Mouse (Mus musculus) MEL (cell line): Measurements from ENCODE around the gene Tmem150c. TPM values are rescaled to one million over a fixed set of nuclear protein-coding genes. Genes with fewer than 3 reads are reported as not detected.

Experiments
- DNase-seq: peaks from one replicate; pipeline ENCODE4 v3.0.0; 2011; ENCODE audit warnings: low read depth, low spot score
- H3K27ac ChIP-seq: 2 replicates; pipeline ENCODE4 v1.5.1; 2012; ENCODE audit warnings: low read depth, mild to moderate bottlenecking, control low read depth, low read length, moderate library complexity; ENCODE audit not compliant: control insufficient read depth
- H3K27me3 ChIP-seq, 2 experiments: fragments of 150-350 bp in 1 of 2; sonication (generic) in 1 of 2; 2 replicates each; pipeline ENCODE4 v1.6.1; 2012; ENCODE audit warnings: low read length in 2 of 2, mild to moderate bottlenecking in 2 of 2, improper control_type of control experiment in 1 of 2, moderate library complexity in 1 of 2; ENCODE audit not compliant: insufficient read depth in 2 of 2, control insufficient read depth in 1 of 2
- H3K36me3 ChIP-seq, 2 experiments: 2 replicates each; pipeline ENCODE4 v1.6.1; 2012 to 2014; ENCODE audit warnings: low read length in 2 of 2, improper control_type of control experiment in 1 of 2, inconsistent platforms in 1 of 2, mild to moderate bottlenecking in 1 of 2; ENCODE audit not compliant: insufficient read depth in 2 of 2, control insufficient read depth in 1 of 2
- H3K4me1 ChIP-seq, 2 experiments: fragments of 150-350 bp in 1 of 2; sonication (generic) in 1 of 2; 2 replicates each; pipeline ENCODE4 v1.6.1; 2012; ENCODE audit warnings: low read length in 2 of 2, improper control_type of control experiment in 1 of 2, mild to moderate bottlenecking in 1 of 2; ENCODE audit not compliant: insufficient read depth in 2 of 2, control insufficient read depth in 1 of 2
- H3K4me3 ChIP-seq, 2 experiments: fragments of 150-350 bp in 1 of 2; sonication (generic) in 1 of 2; 2 replicates each; pipeline ENCODE4 v1.5.1; 2012; ENCODE audit warnings: low read depth in 2 of 2, low read length in 2 of 2, mild to moderate bottlenecking in 2 of 2, moderate library complexity in 2 of 2, control low read depth in 1 of 2, improper control_type of control experiment in 1 of 2; ENCODE audit not compliant: control insufficient read depth in 1 of 2, insufficient read depth in 1 of 2
- H3K79me2 ChIP-seq: 2 replicates; pipeline ENCODE4 v1.6.1; 2012; ENCODE audit warnings: mild to moderate bottlenecking, low read length, moderate library complexity; ENCODE audit not compliant: control insufficient read depth, poor library complexity, insufficient read depth
- H3K9ac ChIP-seq: 2 replicates; pipeline ENCODE4 v1.6.1; 2012; ENCODE audit warnings: low read depth, mild to moderate bottlenecking, control low read depth, low read length, moderate library complexity; ENCODE audit not compliant: control insufficient read depth, poor library complexity, severe bottlenecking
- H3K9me3 ChIP-seq: fragments of 150-350 bp; sonication (generic); replicated peaks from 2 replicates; pipeline ENCODE4 v1.6.1; 2012; ENCODE audit warnings: mild to moderate bottlenecking, low read length, improper control_type of control experiment, moderate library complexity; ENCODE audit not compliant: insufficient read depth
- CHD2 ChIP-seq: IDR thresholded peaks from 2 replicates; pipeline ENCODE4 v1.6.1; 2011; ENCODE audit warnings: low read length, improper control_type of control experiment
- EP300 ChIP-seq, 2 experiments: IDR thresholded peaks; 2 replicates each; pipeline ENCODE4 v1.6.1; 2011; ENCODE audit warnings: improper control_type of control experiment in 2 of 2, low read length in 2 of 2, low read depth in 1 of 2, mild to moderate bottlenecking in 1 of 2
- ETS1 ChIP-seq: IDR thresholded peaks from 2 replicates; pipeline ENCODE4 v1.6.1; 2012; ENCODE audit warnings: low read depth, mild to moderate bottlenecking, inconsistent platforms, low read length, improper control_type of control experiment, moderate library complexity
- GATA1 ChIP-seq: IDR thresholded peaks from 2 replicates; pipeline ENCODE4 v1.6.1; 2011; ENCODE audit warnings: low read depth, low read length, improper control_type of control experiment
- KAT2A ChIP-seq: conservative IDR thresholded peaks from 2 replicates; pipeline ENCODE4 v1.6.1; 2012; ENCODE audit warnings: low read depth, low read length, improper control_type of control experiment, inconsistent platforms
- MAX ChIP-seq: IDR thresholded peaks from 2 replicates; pipeline ENCODE4 v1.6.1; 2011; ENCODE audit warnings: low read length, improper control_type of control experiment
- MAZ ChIP-seq: IDR thresholded peaks from 2 replicates; pipeline ENCODE4 v1.6.1; 2012; ENCODE audit warnings: low read depth, mild to moderate bottlenecking, inconsistent platforms, low read length, improper control_type of control experiment
- MEF2A ChIP-seq: IDR thresholded peaks from 2 replicates; pipeline ENCODE4 v1.6.1; 2014; ENCODE audit warnings: low read depth, mild to moderate bottlenecking, inconsistent platforms, low read length, improper control_type of control experiment; ENCODE audit not compliant: poor library complexity, insufficient replicate concordance, severe bottlenecking; ENCODE audit errors: extremely low read depth
- MXI1 ChIP-seq: IDR thresholded peaks from 2 replicates; pipeline ENCODE4 v1.6.1; 2011; ENCODE audit warnings: mild to moderate bottlenecking, low read depth, low read length, improper control_type of control experiment
- MYC ChIP-seq: IDR thresholded peaks from 2 replicates; pipeline ENCODE4 v1.6.1; 2011; ENCODE audit warnings: low read depth, mild to moderate bottlenecking, low read length, improper control_type of control experiment, moderate library complexity
- NELFE ChIP-seq: IDR thresholded peaks from 2 replicates; pipeline ENCODE4 v1.6.1; 2011; ENCODE audit warnings: low read depth, low read length, improper control_type of control experiment
- POLR2A ChIP-seq, 2 experiments: IDR thresholded peaks; 2 replicates each; pipeline ENCODE4 v1.6.1; 2011 to 2012; ENCODE audit warnings: low read length in 2 of 2, mild to moderate bottlenecking in 2 of 2, control low read depth in 1 of 2, improper control_type of control experiment in 1 of 2, low read depth in 1 of 2, moderate library complexity in 1 of 2; ENCODE audit not compliant: control insufficient read depth in 1 of 2, insufficient read depth in 1 of 2, poor library complexity in 1 of 2
- TBP ChIP-seq: IDR thresholded peaks from 2 replicates; pipeline ENCODE4 v1.8.0; 2011; ENCODE audit warnings: low read depth, low read length, improper control_type of control experiment
- UBTF ChIP-seq: IDR thresholded peaks from 2 replicates; pipeline ENCODE4 v1.6.1; 2012; ENCODE audit warnings: low read depth, mild to moderate bottlenecking, inconsistent platforms, low read length, improper control_type of control experiment, moderate library complexity, borderline replicate concordance; ENCODE audit not compliant: insufficient read depth
- ZNF384 ChIP-seq: IDR thresholded peaks from 2 replicates; pipeline ENCODE4 v1.6.1; 2012; ENCODE audit warnings: low read depth, mild to moderate bottlenecking, inconsistent platforms, low read length, improper control_type of control experiment
- polyA plus RNA-seq, 2 experiments: library from polyadenylated mRNA; stranded (reverse) in 1 of 2; unstranded in 1 of 2; fragments of >175 nt in 1 of 2; fragments of >200 nt in 1 of 2; gene quantifications; 2 replicates each; pipeline versions ENCODE4 v1.2.1 to v1.2.4; 2012; ENCODE audit warnings: low replicate concordance in 2 of 2, low read depth in 1 of 2; ENCODE audit not compliant: insufficient read length in 2 of 2, insufficient read depth in 1 of 2, missing spikeins in 1 of 2
- total RNA-seq: library from RNA; depleted of rRNA; stranded (reverse); fragments of 300-350 nt; gene quantifications from 2 replicates; pipeline ENCODE4 v1.2.3, GENCODE M21; 2012

Gene Tmem150c
- total and polyA plus RNA-seq, 3 experiments, result 0.04 to 0.06 TPM; not detected in 1

GRCm38 (mm10) chr5:100162053-100162452 lies 2.4 kb upstream of the Tmem150c start:
- Histone ChIP-seq H3K4me3 (no peak overlapping the region), H3K79me2 (no peaks in the 10 kb centered on the region), H3K9me3 (no peaks in the 10 kb centered on the region), H3K36me3 (no peaks in the 10 kb centered on the region), H3K9ac (no peak overlapping the region), H3K27me3 (no peaks in the 10 kb centered on the region), H3K4me1 (no peaks in the 10 kb centered on the region), H3K27ac (no peak overlapping the region)
- DNase-seq, result peak; percentile 63
- TF ChIP-seq POLR2A (IDR thresholded peaks at IDR 0.05; ENCODE audit: control insufficient read depth in 1 of 2, insufficient read depth in 1 of 2, low read depth in 1 of 2, low read length in 2 of 2, poor library complexity in 1 of 2) (no peak), EP300 (IDR thresholded peaks at IDR 0.05; ENCODE audit: low read depth in 1 of 2, low read length in 2 of 2) (peak in 1 of 2 experiments; percentile 45; a peak in 1 of 4 replicates), TBP (no peak), KAT2A (no peak), NELFE (no peak), ZNF384 (no peak), UBTF (no peak), MAZ (no peak), GATA1 (peak; percentile 48; the same call in 1 of the 2 replicates), MAX (no peak), MEF2A (no peak), MYC (no peak), MXI1 (no peak), CHD2 (no peak), ETS1 (no peak)

GRCm38 (mm10) chr5:100158791-100159637 lies 594 bp downstream of the Tmem150c start:
- TF ChIP-seq MEF2A, result no peak
- TF ChIP-seq EP300 (IDR thresholded peaks at IDR 0.05; ENCODE audit: low read depth in 1 of 2, low read length in 2 of 2), result no peak
- TF ChIP-seq ZNF384, result no peak
- H3K27ac ChIP-seq, result no peak overlapping the region
- no peak overlapping the region for H3K9ac ChIP-seq
- H3K79me2 ChIP-seq, result no peaks in the 10 kb centered on the region
- no peaks in the 10 kb centered on the region for H3K9me3 ChIP-seq
- H3K4me3 ChIP-seq, result no peak overlapping the region
- no peaks in the 10 kb centered on the region for H3K4me1 ChIP-seq
- no peak for DNase-seq
- H3K27me3 ChIP-seq, result no peaks in the 10 kb centered on the region
- H3K36me3 ChIP-seq, result no peaks in the 10 kb centered on the region
